Mouse (Mus musculus) brain, embryonic 18.5 days (tissue): Measurements from ENCODE around the gene Thyn1.

Source experiments
- DNase-seq: peaks from one replicate; pipeline ENCODE4 v3.0.0-alpha.2; 2012; ENCODE audit warnings: low read depth, low spot score

Thyn1 gene

GRCm38 (mm10) chr9:26999461-27000395, at the start of gene Thyn1, which contains the start of gene Acad8:
Gene Thyn1, plus strand, starts transcription at chr9:26999710.
Gene Acad8, minus strand, starts transcription at chr9:26999566.
- DNase-seq, result peak; percentile 94

- DNase-seq, result no peak
Observed at GRCm38 (mm10) chr9:26977754-26978153, 21.8 kb upstream of the Thyn1 start.

GRCm38 (mm10) chr9:26978776-26979175, 20.7 kb upstream of the Thyn1 start:
- DNase-seq, result no peak

- DNase-seq, result no peak
Observed at GRCm38 (mm10) chr9:26985090-26985613, 14.4 kb upstream of the Thyn1 start.

- DNase-seq, result no peak
Observed at GRCm38 (mm10) chr9:26985668-26986277, 13.7 kb upstream of the Thyn1 start.

- DNase-seq, result no peak
Observed at GRCm38 (mm10) chr9:26990181-26990580, 9.3 kb upstream of the Thyn1 start.

- no peak for DNase-seq
Observed at GRCm38 (mm10) chr9:26993118-26993517, 6.4 kb upstream of the Thyn1 start.

GRCm38 (mm10) chr9:26993900-26994299, 5.6 kb upstream of the Thyn1 start:
- no peak for DNase-seq

GRCm38 (mm10) chr9:26997062-26997461, 2.4 kb upstream of the Thyn1 start:
- DNase-seq, result no peak

- no peak for DNase-seq
Observed at GRCm38 (mm10) chr9:26997501-26997900, 2.0 kb upstream of the Thyn1 start.

- DNase-seq, result no peak
Observed at GRCm38 (mm10) chr9:26998669-26999460, 645 bp upstream of the Thyn1 start.

GRCm38 (mm10) chr9:27005231-27005630, 5.7 kb downstream of the Thyn1 start:
- DNase-seq, result no peak

- peak; percentile 46 for DNase-seq
Observed at GRCm38 (mm10) chr9:27005933-27006332, 6.4 kb downstream of the Thyn1 start.

GRCm38 (mm10) chr9:27006866-27007265, 7.4 kb downstream of the Thyn1 start:
- no peak for DNase-seq

- DNase-seq, result no peak
Observed at GRCm38 (mm10) chr9:27009231-27009630, 9.7 kb downstream of the Thyn1 start.

GRCm38 (mm10) chr9:27011572-27011971, 12.1 kb downstream of the Thyn1 start:
- no peak for DNase-seq

GRCm38 (mm10) chr9:27018961-27019360, 19.5 kb downstream of the Thyn1 start:
- no peak for DNase-seq

- DNase-seq, result no peak
Observed at GRCm38 (mm10) chr9:27023681-27024080, 24.2 kb downstream of the Thyn1 start.

GRCm38 (mm10) chr9:27026708-27027107, 27.2 kb downstream of the Thyn1 start:
- DNase-seq, result no peak

- DNase-seq, result no peak
Observed at GRCm38 (mm10) chr9:27029022-27029827, 29.7 kb downstream of the Thyn1 start.
